Mouse (Mus musculus): ENCODE measurements around the gene Fli1. TPM values are rescaled to one million over a fixed set of nuclear protein-coding genes. Genes with fewer than 3 reads are reported as not detected.
A peak's percentile ranks its signal among the peaks of the same experiment; 100 is the strongest.

Gene Fli1
- polyA plus RNA-seq, 2 experiments: 10.1 to 22.2 TPM

DNA sequence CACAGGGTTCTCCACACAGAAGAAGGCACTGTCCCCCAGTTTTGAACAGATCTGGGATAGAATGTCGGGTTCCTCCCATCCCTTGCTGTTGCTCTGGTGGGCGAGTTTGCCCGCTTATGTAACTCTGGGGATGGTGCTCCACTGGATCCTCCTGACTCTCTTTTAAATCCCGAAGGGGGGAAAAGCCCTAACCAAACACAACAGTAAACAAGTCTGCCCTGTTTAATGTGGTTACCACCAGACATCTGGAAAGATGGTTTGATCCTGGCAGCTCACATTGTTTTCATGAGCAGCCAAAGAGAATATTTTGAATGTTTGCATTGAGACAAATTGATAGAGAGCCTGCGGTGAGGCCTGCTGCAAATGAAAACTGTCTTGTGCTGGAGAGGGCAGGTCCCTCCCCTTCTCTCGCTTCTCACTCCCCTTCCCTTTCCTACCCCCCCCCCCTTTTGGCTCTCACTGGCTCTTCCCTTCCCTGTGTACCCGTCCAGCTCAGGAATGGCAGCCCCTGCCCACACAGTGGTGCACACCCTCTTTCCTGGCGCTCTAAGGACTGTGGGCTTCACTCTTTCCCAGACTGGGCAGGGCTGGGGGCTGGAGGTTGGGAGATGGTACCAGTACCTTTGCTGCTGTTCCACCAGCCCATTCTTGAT is 1.4 kb upstream of the Fli1 start:
- peak overlapping the region; percentile 94; the same call in 1 of the 2 replicates for H3K27ac ChIP-seq (replicated peaks; ENCODE audit: low read depth, low read length)

DNA sequence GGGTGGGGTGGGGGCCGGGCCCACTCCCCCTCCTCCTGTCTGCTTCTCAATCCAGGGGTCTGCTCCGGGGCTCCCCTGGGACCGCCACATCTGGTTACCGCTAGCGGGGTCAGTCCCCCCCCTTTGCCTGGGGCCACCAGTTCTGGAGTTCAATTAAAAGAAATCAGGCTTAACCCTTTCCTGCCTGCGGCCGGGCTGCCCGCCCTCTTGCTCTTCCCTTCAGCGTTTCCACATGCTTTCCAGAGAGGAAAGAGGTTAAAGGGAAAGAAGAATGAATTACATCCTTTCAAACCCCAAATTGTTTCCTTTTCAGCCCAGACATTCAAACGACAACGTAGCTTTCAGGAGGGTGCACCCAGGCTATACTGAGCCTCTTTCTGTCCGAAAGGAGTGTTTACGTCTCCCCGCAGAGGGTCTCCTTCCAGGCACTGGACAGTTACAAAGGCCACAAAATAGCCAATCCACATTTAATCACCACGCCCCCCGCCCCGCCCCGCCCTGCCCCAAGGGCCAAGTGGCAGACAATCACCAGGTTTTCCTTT is 450 bp upstream of the Fli1 start:
- 2% methylated on average over 18 of the region's 18 CpGs for WGBS
- no peak for TF ChIP-seq POLR2A (IDR thresholded peaks at IDR 0.05; ENCODE audit: borderline replicate concordance, extremely low read depth, insufficient read depth, insufficient read length)
- Histone ChIP-seq H3K9me3 (ENCODE audit: control insufficient read depth, low read length) (no peaks in the 10 kb centered on the region), H3K4me3 (replicated peaks; ENCODE audit: low read length) (peak overlapping the region; percentile 78), H3K36me3 (ENCODE audit: control insufficient read depth, insufficient read depth, low read length) (no peaks in the 10 kb centered on the region), H3K9ac (ENCODE audit: low read depth, low read length, severe bottlenecking) (peak overlapping the region; percentile 95), H3K27me3 (ENCODE audit: control insufficient read depth, insufficient read depth, low read length) (0 out of 2 replicates have a peak, but pooled peaks cover 3% of the 10 kb centered on the region), H3K4me2 (replicated peaks; ENCODE audit: low read depth, low read length, severe bottlenecking) (peak overlapping the region; percentile 90), H3K27ac (replicated peaks; ENCODE audit: low read depth, low read length) (peak overlapping the region; percentile 94), H3K4me1 (ENCODE audit: control insufficient read depth, insufficient read depth, low read length) (peaks cover 58% of the 10 kb centered on the region)
- DNase-seq (ENCODE audit: low spot score): peak; percentile 73
- peak; percentile 17; the same call in 1 of the 2 replicates for ATAC-seq (ENCODE audit: low FRiP score, low read depth)

More for the DNA sequence above, 1.4 kb upstream of the Fli1 start:
- WGBS: 15% methylated on average over 7 of the region's 8 CpGs
- Histone ChIP-seq H3K9me3 (ENCODE audit: control insufficient read depth, low read length) (no peaks in the 10 kb centered on the region), H3K36me3 (ENCODE audit: control insufficient read depth, insufficient read depth, low read length) (no peaks in the 10 kb centered on the region), H3K27me3 (ENCODE audit: control insufficient read depth, insufficient read depth, low read length) (0 out of 2 replicates have a peak, but pooled peaks cover 3% of the 10 kb centered on the region), H3K9ac (ENCODE audit: low read depth, low read length, severe bottlenecking) (no peak overlapping the region), H3K4me1 (ENCODE audit: control insufficient read depth, insufficient read depth, low read length) (peaks cover 60% of the 10 kb centered on the region), H3K4me3 (replicated peaks; ENCODE audit: low read length) (0 out of 2 replicates have a peak overlapping the region, but pooled peaks have one; percentile 78), H3K4me2 (replicated peaks; ENCODE audit: low read depth, low read length, severe bottlenecking) (peak overlapping the region; percentile 90)
- ATAC-seq (ENCODE audit: low FRiP score, low read depth): no peak; the same call in 1 of the 2 replicates
- no peak for DNase-seq (ENCODE audit: low spot score)
- TF ChIP-seq POLR2A (IDR thresholded peaks at IDR 0.05; ENCODE audit: borderline replicate concordance, extremely low read depth, insufficient read depth, insufficient read length): no peak

DNA sequence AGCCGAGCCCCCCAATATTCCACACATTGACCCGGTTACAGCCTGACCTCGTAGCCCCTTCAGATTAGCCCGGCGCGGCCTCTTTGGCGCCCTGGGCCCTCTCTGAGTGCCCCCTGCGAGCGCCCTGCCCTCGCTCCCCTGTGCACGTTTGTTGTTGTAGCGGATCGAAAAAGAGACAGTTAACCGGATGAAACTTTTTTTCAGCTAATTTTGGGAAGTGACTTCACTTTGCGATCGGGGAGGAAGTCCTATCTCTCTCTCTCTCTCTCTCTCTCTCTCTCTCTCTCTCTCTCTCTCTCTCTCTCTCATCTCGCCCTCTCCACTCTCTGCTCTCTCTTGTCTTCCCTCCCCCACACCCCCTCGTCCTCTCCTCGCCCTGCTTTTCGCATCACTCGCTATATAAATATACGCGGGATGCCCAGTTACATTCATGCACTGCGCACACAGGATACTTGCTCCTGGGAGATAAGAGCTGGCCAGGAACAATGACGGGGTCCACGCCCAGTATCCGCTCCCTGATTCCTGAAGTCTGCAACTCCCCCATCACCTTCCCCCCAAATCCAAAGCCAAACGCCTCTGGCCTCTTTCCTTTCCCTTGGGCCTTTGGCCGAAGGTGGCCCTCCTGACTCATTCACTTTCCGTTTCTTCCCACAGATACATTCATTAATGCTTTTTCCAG is 1.3 kb downstream of the Fli1 start:
- Histone ChIP-seq H3K4me3 (replicated peaks; ENCODE audit: low read length) (peak overlapping the region; percentile 78), H3K27me3 (ENCODE audit: control insufficient read depth, insufficient read depth, low read length) (no peaks in the 10 kb centered on the region), H3K9me3 (ENCODE audit: control insufficient read depth, low read length) (no peaks in the 10 kb centered on the region), H3K9ac (ENCODE audit: low read depth, low read length, severe bottlenecking) (peak overlapping the region; percentile 95), H3K36me3 (ENCODE audit: control insufficient read depth, insufficient read depth, low read length) (no peaks in the 10 kb centered on the region), H3K4me2 (replicated peaks; ENCODE audit: low read depth, low read length, severe bottlenecking) (peak overlapping the region; percentile 90), H3K27ac (replicated peaks; ENCODE audit: low read depth, low read length) (peak overlapping the region; percentile 94), H3K4me1 (ENCODE audit: control insufficient read depth, insufficient read depth, low read length) (peaks cover 41% of the 10 kb centered on the region)
- 1% methylated on average over 30 of the region's 30 CpGs for WGBS
- ATAC-seq (ENCODE audit: low FRiP score, low read depth) (no peak), DNase-seq (ENCODE audit: low spot score) (peak; percentile 41)
- no peak for TF ChIP-seq POLR2A (IDR thresholded peaks at IDR 0.05; ENCODE audit: borderline replicate concordance, extremely low read depth, insufficient read depth, insufficient read length)

DNA sequence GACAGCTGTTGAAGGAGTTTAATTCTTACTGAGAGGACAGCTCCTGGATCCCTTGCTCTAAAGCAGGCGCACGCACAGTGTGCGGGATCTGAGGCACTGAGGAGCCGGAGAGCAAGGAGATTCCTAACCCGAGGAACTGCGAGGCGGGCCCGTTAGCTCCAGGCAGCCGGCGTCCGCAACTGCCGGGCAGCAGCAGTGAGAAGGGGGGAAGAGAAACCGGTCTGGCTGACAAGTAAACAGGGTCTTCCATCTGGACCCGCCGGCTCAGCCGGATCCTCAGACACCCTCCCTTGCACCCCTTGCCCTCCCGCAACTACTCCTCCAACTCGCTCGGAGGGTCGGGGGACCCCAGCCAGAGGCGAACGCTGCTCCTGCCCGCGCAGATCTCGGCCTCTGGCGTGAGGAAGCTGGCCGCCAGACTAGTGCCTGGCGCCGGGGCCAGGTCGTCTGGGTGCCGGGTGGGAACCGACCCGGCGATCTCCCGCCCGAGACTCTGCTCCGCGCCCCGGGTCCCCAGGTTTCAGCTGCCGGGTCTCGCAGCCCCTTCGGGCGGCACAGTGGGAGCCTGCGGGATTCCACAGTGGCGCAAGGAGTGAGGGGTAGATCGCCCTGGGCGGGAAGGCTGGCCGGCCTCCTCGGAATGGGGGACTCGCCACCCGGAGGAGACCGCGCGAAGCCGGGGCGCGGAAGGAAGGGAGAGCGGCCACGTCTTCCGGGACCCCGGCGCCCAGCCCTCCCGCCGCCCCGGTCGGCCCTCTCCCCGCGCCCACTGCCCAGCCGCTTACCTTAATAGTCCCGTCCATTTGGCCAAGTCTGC is 2.0 kb downstream of the Fli1 start:
- peak overlapping the region; percentile 78 for H3K4me3 ChIP-seq (replicated peaks; ENCODE audit: low read length)
- DNase-seq (ENCODE audit: low spot score) (no peak), ATAC-seq (ENCODE audit: low FRiP score, low read depth) (peak; percentile 41)
- no peaks in the 10 kb centered on the region for H3K36me3 ChIP-seq (ENCODE audit: control insufficient read depth, insufficient read depth, low read length)
- TF ChIP-seq POLR2A (IDR thresholded peaks at IDR 0.05; ENCODE audit: borderline replicate concordance, extremely low read depth, insufficient read depth, insufficient read length): 0 out of 2 replicates have a peak, but pooled peaks have one; percentile 11
- H3K27ac ChIP-seq (replicated peaks; ENCODE audit: low read depth, low read length): peak overlapping the region; percentile 94
- H3K9me3 ChIP-seq (ENCODE audit: control insufficient read depth, low read length): no peaks in the 10 kb centered on the region
- no peaks in the 10 kb centered on the region for H3K27me3 ChIP-seq (ENCODE audit: control insufficient read depth, insufficient read depth, low read length)
- H3K4me2 ChIP-seq (replicated peaks; ENCODE audit: low read depth, low read length, severe bottlenecking): peak overlapping the region; percentile 90
- peaks cover 35% of the 10 kb centered on the region for H3K4me1 ChIP-seq (ENCODE audit: control insufficient read depth, insufficient read depth, low read length)
- WGBS: under 1% methylated on average over 25 of the region's 70 CpGs
- H3K9ac ChIP-seq (ENCODE audit: low read depth, low read length, severe bottlenecking): peak overlapping the region; percentile 95

DNA sequence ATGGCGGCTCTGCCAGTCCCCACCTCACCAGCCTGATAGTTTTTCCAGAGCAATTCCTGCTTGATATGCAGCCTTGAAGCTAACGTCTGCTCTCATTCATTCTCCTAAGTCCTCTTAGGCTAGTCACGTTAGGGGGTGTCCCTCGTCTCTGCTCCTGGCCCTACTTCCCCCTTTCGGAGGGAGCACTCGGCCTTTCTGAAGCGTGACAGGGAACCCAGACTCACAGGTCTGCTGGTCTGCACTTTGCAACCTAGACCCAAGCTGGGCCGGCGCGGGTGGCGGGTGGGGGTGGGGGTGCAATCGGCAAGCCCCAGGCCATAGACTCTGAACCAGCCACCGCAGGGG is 2.6 kb downstream of the Fli1 start:
- Histone ChIP-seq H3K27ac (replicated peaks; ENCODE audit: low read depth, low read length) (peak overlapping the region; percentile 94), H3K9ac (ENCODE audit: low read depth, low read length, severe bottlenecking) (peak overlapping the region; percentile 95), H3K27me3 (ENCODE audit: control insufficient read depth, insufficient read depth, low read length) (no peaks in the 10 kb centered on the region), H3K4me2 (replicated peaks; ENCODE audit: low read depth, low read length, severe bottlenecking) (peak overlapping the region; percentile 90), H3K4me1 (ENCODE audit: control insufficient read depth, insufficient read depth, low read length) (peaks cover 29% of the 10 kb centered on the region), H3K36me3 (ENCODE audit: control insufficient read depth, insufficient read depth, low read length) (no peaks in the 10 kb centered on the region), H3K4me3 (replicated peaks; ENCODE audit: low read length) (peak overlapping the region; percentile 78), H3K9me3 (ENCODE audit: control insufficient read depth, low read length) (no peaks in the 10 kb centered on the region)
- TF ChIP-seq POLR2A (IDR thresholded peaks at IDR 0.05; ENCODE audit: borderline replicate concordance, extremely low read depth, insufficient read depth, insufficient read length): no peak
- WGBS: 0% methylated on average over 13 of the region's 13 CpGs
- DNase-seq (ENCODE audit: low spot score): no peak
- ATAC-seq (ENCODE audit: low FRiP score, low read depth): 0 out of 2 replicates have a peak, but pooled peaks have one; percentile 23

Data from limb, embryonic 14.5 days (tissue).